Mouse (Mus musculus) kidney, postnatal 10 days (tissue): ENCODE results near the gene Nop16.

ENCODE experiments used
- DNase-seq: peaks from one replicate; pipeline ENCODE4 v3.0.0; 2021; ENCODE audit warnings: mixed read lengths

Gene Nop16

GRCm38 (mm10) chr13:54559656-54560055, 30.2 kb downstream of the Nop16 start:
- DNase-seq = no peak

GRCm38 (mm10) chr13:54557652-54558051, 32.2 kb downstream of the Nop16 start:
- DNase-seq = no peak

GRCm38 (mm10) chr13:54556796-54557195, 33.1 kb downstream of the Nop16 start:
- DNase-seq = peak; percentile 35

GRCm38 (mm10) chr13:54556176-54556575, 33.7 kb downstream of the Nop16 start:
- DNase-seq = no peak

- no peak for DNase-seq
Observed at GRCm38 (mm10) chr13:54548036-54548435, 41.9 kb downstream of the Nop16 start.
